Mouse (Mus musculus): ENCODE results near the gene 2610008E11Rik.

- TF ChIP-seq EP300 (IDR thresholded peaks at IDR 0.05; ENCODE audit: low read depth) (no peak), CTCF (IDR thresholded peaks at IDR 0.05; ENCODE audit: low read depth) (no peak)
Observed at GRCm38 (mm10) chr10:79091731-79092130, 5.7 kb downstream of the 2610008E11Rik start.
